Mouse (Mus musculus) midbrain, embryonic 13.5 days (tissue): ENCODE measurements around the gene Gm8797. TPM values are rescaled to one million over a fixed set of nuclear protein-coding genes. Genes with fewer than 3 reads are reported as not detected.
"Not testable (repeated sequence)": the region's sequence is repeated elsewhere in the genome, so short reads cannot be mapped to it uniquely, and the experiment has no call there.

Source experiments
- ATAC-seq: fragments of 200-750 bp; cut with Nextera tagmentation; 2 replicates; pipeline ENCODE4 v1.8.0; 2017; ENCODE audit warnings: mild to moderate bottlenecking, moderate TSS enrichment, moderate library complexity
- H3K27ac ChIP-seq: fragments of 300-500 bp; sonication (generic); 2 replicates; pipeline ENCODE4 v1.5.1; 2015; ENCODE audit warnings: inconsistent platforms, mild to moderate bottlenecking, moderate library complexity
- H3K27me3 ChIP-seq: fragments of 300-500 bp; sonication (generic); 2 replicates; pipeline ENCODE4 v1.6.1; 2015; ENCODE audit warnings: mild to moderate bottlenecking, inconsistent platforms
- H3K36me3 ChIP-seq: fragments of 300-500 bp; sonication (generic); 2 replicates; pipeline ENCODE4 v1.6.1; 2015; ENCODE audit warnings: mild to moderate bottlenecking, inconsistent platforms
- H3K4me1 ChIP-seq: fragments of 300-500 bp; sonication (generic); replicated peaks from 2 replicates; pipeline ENCODE4 v1.6.1; 2015; ENCODE audit warnings: inconsistent platforms
- H3K4me2 ChIP-seq: fragments of 300-500 bp; sonication (generic); replicated peaks from 2 replicates; pipeline ENCODE4 v1.6.1; 2015; ENCODE audit warnings: moderate library complexity, mild to moderate bottlenecking, inconsistent platforms
- H3K4me3 ChIP-seq: fragments of 300-500 bp; sonication (generic); replicated peaks from 2 replicates; pipeline ENCODE4 v1.5.1; 2015; ENCODE audit warnings: mild to moderate bottlenecking, inconsistent platforms
- H3K9ac ChIP-seq: fragments of 300-500 bp; sonication (generic); replicated peaks from 2 replicates; pipeline ENCODE4 v1.6.1; 2015; ENCODE audit warnings: mild to moderate bottlenecking, inconsistent platforms
- H3K9me3 ChIP-seq: fragments of 300-500 bp; sonication (generic); 2 replicates; pipeline ENCODE4 v1.6.1; 2016; ENCODE audit warnings: mild to moderate bottlenecking, inconsistent platforms
- WGBS: fragments of 180-500 bp; shearing (Covaris S2); methylation state at CpG from one replicate; pipeline ENCODE4 v1.1.7; 2015; 5-methylcytosine and 5-hydroxymethylcytosine counted together
- polyA plus RNA-seq: library from polyadenylated mRNA; unstranded; fragments of >200 nt; fragmentation: Nextera tagmentation; extraction: Ambion mirVana; gene quantifications from 2 replicates; pipeline ENCODE4 v1.2.1, GENCODE M21; 2015

The Gm8797 gene
- 22.8 and 25.7 TPM in 2 replicates for polyA plus RNA-seq

GRCm38 (mm10) chr3:5750506-5750905, at the start of gene Gm8797:
Gene Gm8797 (plus strand): TSS chr3:5750806.
- H3K4me3 ChIP-seq, H3K9me3 ChIP-seq, H3K9ac ChIP-seq, H3K4me1 ChIP-seq, H3K4me2 ChIP-seq, H3K27me3 ChIP-seq, H3K27ac ChIP-seq, H3K36me3 ChIP-seq, ATAC-seq: not testable (repeated sequence)
- WGBS: 93% methylated on average over 9 of the region's 9 CpGs

- H3K27ac ChIP-seq: no peak overlapping the region
- no peak overlapping the region for H3K4me3 ChIP-seq
- ATAC-seq: no peak
- H3K9me3 ChIP-seq: no peaks in the 10 kb centered on the region
- H3K27me3 ChIP-seq: no peaks in the 10 kb centered on the region
- no peaks in the 10 kb centered on the region for H3K36me3 ChIP-seq
- no peaks in the 10 kb centered on the region for H3K4me1 ChIP-seq
- no peak overlapping the region for H3K4me2 ChIP-seq
- H3K9ac ChIP-seq: no peak overlapping the region
Observed at GRCm38 (mm10) chr3:5714481-5714880, 36.1 kb upstream of the Gm8797 start.

GRCm38 (mm10) chr3:5732931-5733330, 17.7 kb upstream of the Gm8797 start:
- no peak overlapping the region for H3K4me3 ChIP-seq
- no peaks in the 10 kb centered on the region for H3K9me3 ChIP-seq
- H3K4me2 ChIP-seq: no peak overlapping the region
- ATAC-seq: no peak
- no peaks in the 10 kb centered on the region for H3K36me3 ChIP-seq
- H3K9ac ChIP-seq: no peak overlapping the region
- no peak overlapping the region for H3K27ac ChIP-seq
- no peaks in the 10 kb centered on the region for H3K27me3 ChIP-seq
- no peaks in the 10 kb centered on the region for H3K4me1 ChIP-seq

- Histone ChIP-seq H3K27me3 (no peaks in the 10 kb centered on the region), H3K36me3 (no peaks in the 10 kb centered on the region), H3K4me1 (peaks cover 9% of the 10 kb centered on the region), H3K9ac (no peak overlapping the region), H3K4me2 (peak overlapping the region; percentile 14; the same call in 1 of the 2 replicates), H3K9me3 (no peaks in the 10 kb centered on the region), H3K4me3 (no peak overlapping the region), H3K27ac (peak overlapping the region; percentile 79)
- WGBS: 14% methylated on average over 3 of the region's 3 CpGs
- peak; percentile 99 for ATAC-seq
Observed at GRCm38 (mm10) chr3:5754763-5755478, 4.3 kb downstream of the Gm8797 start.

GRCm38 (mm10) chr3:5766256-5766655, 15.7 kb downstream of the Gm8797 start:
- Histone ChIP-seq H3K36me3 (no peaks in the 10 kb centered on the region), H3K4me2 (no peak overlapping the region), H3K27ac (no peak overlapping the region), H3K27me3 (no peaks in the 10 kb centered on the region), H3K4me1 (no peaks in the 10 kb centered on the region), H3K4me3 (no peak overlapping the region), H3K9ac (no peak overlapping the region), H3K9me3 (no peaks in the 10 kb centered on the region)
- WGBS: 31% methylated on average over 3 of the region's 3 CpGs
- 0 out of 2 replicates have a peak, but pooled peaks have one; percentile 48 for ATAC-seq

- Histone ChIP-seq H3K9me3 (no peaks in the 10 kb centered on the region), H3K4me1 (no peaks in the 10 kb centered on the region), H3K9ac (no peak overlapping the region), H3K27ac (no peak overlapping the region), H3K36me3 (no peaks in the 10 kb centered on the region), H3K27me3 (no peaks in the 10 kb centered on the region), H3K4me3 (no peak overlapping the region), H3K4me2 (no peak overlapping the region)
- no peak for ATAC-seq
- 83% methylated on average over 2 of the region's 2 CpGs for WGBS
Observed at GRCm38 (mm10) chr3:5776894-5777293, 26.3 kb downstream of the Gm8797 start.
